Mouse (Mus musculus): ENCODE measurements around the gene Mthfd1l.

Gene Mthfd1l

GRCm38 (mm10) chr10:3972981-3973588, at the start of gene Mthfd1l:
Gene Mthfd1l, plus strand, starts transcription at chr10:3973118.
- peak; percentile 90 to 92 for DNase-seq

DNA sequence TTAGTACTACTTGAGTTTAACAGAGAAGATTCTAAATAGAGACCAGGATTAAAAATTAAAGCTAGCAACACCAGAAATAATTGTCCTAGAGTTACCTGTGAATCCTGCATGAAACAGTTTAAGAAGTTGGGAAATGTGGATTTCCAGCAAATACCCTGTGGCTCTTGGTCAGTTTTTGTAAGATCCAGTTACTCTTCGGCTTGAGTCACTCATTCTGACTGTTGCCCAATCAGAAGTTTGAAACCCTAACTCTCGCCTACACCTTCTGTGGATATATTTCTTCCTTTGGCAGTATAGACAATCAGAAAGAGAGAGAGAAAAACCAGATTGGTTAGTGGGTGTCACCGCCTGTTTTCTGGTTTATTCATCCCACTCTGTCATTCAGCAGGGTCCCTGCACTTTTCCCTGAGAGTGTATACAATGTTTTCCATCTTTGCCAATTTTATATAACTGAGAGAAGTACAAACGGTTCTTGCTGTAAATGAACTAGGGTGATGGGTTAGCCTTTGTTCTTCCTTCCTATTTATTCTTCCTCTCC, 44.8 kb upstream of the Mthfd1l start:
- no peak for DNase-seq

GRCm38 (mm10) chr10:3931831-3932230, 41.1 kb upstream of the Mthfd1l start:
- DNase-seq: peak in 1 of 2 experiments; percentile 12

GRCm38 (mm10) chr10:3933311-3933940, 39.5 kb upstream of the Mthfd1l start:
- no peak for DNase-seq

DNA sequence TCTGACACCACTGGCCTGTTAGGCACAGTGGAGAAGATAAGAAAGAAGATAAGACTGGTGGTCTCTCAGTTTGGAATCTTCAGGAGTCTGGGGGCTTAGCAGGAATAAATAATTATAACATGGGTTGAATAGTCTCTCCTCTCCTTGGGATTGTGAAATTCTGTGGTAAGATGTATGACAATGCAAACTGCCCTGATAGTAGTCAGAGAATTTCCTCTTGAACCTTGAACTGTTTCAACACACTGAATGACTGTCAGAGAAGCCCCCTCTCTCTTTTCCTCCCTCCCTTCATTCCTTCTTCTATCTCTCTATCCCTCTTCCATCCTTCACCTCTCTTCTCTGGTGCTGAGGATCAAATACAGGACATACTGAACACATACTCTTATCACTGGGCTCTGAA, 36.1 kb upstream of the Mthfd1l start:
- DNase-seq: no peak

GRCm38 (mm10) chr10:3939895-3940595, 32.9 kb upstream of the Mthfd1l start:
- DNase-seq: no peak

GRCm38 (mm10) chr10:3940596-3940975, 32.3 kb upstream of the Mthfd1l start:
- no peak for DNase-seq

- DNase-seq: no peak
Observed at GRCm38 (mm10) chr10:3941054-3941757, 31.7 kb upstream of the Mthfd1l start.

DNA sequence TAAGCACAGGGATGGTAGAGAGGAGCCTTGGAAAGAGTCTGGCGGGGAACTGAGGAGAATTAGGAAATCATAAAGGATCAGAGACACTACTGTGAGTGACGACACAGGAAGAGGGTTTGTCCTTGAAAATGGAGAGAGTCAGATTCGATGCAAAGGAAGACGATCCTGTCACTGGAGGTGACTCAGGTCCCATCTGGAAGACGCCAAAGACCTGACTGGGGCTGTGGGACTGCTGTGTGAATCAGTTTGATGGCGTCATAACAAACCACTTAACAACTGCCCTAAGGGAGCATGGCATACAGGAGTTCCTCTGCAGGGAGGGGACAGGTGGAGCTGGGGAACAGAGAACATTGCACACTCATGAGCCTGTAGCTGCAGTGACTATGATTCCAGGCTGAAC, 30.6 kb upstream of the Mthfd1l start:
- no peak for DNase-seq

GRCm38 (mm10) chr10:3943492-3944395, 29.2 kb upstream of the Mthfd1l start:
- DNase-seq: peak; percentile 70 to 75

GRCm38 (mm10) chr10:3946871-3947270, 26.0 kb upstream of the Mthfd1l start:
- DNase-seq: no peak

DNA sequence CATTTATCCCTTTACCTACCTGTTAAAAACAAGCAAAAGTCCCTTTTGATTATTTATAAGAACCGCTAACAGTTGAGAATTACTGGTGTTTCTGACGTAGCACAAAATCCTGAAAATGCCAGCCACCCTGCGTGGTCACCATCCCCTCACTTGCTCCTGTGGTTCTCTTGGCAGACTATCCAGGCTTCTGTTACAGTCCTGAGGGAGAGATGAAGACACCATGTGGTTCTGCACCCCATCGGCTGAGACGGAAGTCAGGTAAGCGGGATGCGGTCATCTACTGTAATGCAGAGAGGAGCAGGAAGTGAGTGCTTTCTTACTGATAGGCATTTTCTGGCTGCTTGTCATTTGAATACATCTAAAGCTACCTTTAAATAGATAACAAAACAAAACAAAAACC, 25.6 kb upstream of the Mthfd1l start:
- DNase-seq: no peak

DNA sequence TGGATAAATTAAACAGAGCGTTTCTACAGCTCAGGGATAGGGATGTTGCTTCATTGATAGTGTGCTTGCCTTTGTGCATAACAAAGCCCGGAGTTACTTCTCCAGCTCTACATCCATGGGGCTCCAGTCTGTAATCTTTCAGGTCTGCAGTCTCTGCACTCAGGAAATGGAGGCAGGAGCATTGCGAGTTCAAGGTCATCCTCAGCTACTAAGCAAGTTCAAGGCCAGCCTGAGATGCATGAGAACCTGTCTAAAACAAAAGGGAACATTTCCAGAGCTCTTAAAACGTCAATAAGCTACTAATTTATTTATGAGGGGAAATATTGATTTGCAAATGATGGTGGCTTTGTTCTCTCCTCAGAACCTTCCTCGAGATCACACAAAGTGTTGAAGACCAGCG, 23.6 kb upstream of the Mthfd1l start:
- DNase-seq: no peak

DNA sequence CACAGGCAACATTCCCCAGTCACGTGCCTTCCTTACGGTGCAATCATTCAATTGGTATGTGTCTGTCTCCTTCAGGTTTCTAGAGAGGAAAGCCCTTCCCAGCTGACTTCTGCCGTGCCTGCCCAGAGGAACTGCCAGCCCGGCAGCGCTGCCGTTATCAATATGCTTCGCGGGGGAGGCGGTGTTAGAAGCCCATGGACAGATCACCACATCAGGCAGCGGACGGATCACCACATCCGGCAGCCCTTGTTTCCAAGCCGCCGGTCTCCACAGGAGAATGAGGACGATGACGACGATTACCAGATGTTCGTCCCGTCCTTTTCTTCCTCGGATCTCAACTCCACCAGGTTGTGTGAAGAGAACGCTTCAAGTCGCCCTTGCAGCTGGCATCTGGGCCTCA, 16.4 kb upstream of the Mthfd1l start:
- DNase-seq: no peak

DNA sequence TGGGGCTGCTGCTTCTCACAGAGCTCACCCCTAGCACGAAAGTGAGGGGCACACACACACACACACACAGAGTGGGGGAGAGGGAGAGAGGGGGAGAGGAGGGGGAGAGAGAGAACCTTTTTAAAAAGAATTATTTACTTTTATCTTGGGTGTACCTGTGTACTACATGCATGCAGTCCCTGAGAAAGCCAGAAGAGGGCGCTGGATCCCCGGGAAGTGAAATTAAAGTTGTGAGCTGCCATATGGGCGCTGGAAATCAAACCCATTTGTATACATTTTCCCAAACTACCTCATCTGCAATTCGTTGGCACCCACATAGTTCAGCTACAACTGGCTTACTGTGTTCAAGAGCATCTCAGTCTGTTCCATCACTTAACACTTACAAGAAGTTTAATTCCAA, 14.3 kb upstream of the Mthfd1l start:
- DNase-seq: no peak

- DNase-seq: no peak
Observed at GRCm38 (mm10) chr10:3969026-3969425, 3.9 kb upstream of the Mthfd1l start.

- DNase-seq: no peak
Observed at GRCm38 (mm10) chr10:3972237-3972636, 681 bp upstream of the Mthfd1l start.

DNA sequence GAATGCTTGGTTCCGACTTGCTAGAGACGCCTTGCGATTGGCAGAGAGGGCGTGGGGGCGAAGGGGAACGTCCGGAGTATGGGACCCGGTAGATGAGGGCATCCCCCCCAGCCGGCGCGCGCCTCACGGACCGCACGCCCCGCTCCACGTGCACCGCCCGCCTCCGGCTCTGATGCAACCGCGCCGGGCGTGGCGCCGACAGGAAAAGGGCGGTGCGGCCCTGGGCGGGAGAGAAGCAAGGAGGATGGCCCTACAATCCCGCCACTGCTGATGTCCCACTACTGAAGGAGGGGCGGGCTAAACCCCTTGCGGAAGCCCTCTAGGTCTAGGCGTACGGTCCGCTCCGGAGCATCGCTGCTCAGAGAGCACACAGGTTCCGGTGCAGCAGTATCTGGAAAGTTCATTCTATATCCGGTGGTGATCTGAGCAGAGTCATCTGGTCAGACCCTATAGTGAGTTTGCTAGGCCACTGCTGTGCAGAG, 712 bp downstream of the Mthfd1l start:
- peak; percentile 92 to 94 for DNase-seq

DNA sequence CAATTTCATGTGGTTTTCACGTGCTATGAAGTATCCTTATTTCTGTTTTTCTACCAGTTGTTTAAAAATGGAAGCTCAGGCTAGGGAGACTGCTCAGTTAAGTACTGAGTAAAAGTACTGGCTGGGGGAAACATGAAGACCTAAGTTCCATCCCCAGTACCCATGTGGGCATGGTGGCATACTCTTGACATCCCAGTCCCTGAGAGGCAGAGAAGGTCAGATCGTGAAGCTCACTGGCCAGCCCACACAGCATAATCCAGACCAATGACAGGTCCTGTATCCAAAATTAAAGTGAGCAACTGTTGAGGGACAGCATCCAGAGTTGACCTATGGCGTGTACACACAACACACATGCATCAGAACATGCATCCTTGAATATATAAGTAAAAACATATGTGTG, 1.5 kb downstream of the Mthfd1l start:
- DNase-seq: no peak

GRCm38 (mm10) chr10:3975898-3976622, 3.1 kb downstream of the Mthfd1l start:
- DNase-seq: no peak

- DNase-seq: peak in 1 of 2 experiments; percentile 31
Observed at GRCm38 (mm10) chr10:3976623-3977010, 3.7 kb downstream of the Mthfd1l start.

All from cerebellum, adult 18-20 months (tissue).